Mouse (Mus musculus) liver, postnatal 0 days (tissue): ENCODE data around the gene Susd2. TPM values are rescaled to one million over a fixed set of nuclear protein-coding genes. Genes with fewer than 3 reads are reported as not detected.

Experiments used
- ATAC-seq: fragments of 200-750 bp; cut with Nextera tagmentation; 2 replicates; pipeline ENCODE4 v1.8.0; 2017; ENCODE audit warnings: mild to moderate bottlenecking, moderate library complexity
- DNase-seq: peaks from one replicate; pipeline ENCODE4 v3.0.0-alpha.2; 2016
- H3K27ac ChIP-seq: fragments of 300-500 bp; sonication (generic); 2 replicates; pipeline ENCODE4 v1.5.1; 2014; ENCODE audit warnings: antibody characterized with exemption, moderate library complexity, mild to moderate bottlenecking, low read depth
- H3K27me3 ChIP-seq: fragments of 300-500 bp; sonication (generic); 2 replicates; pipeline ENCODE4 v1.6.1; 2014; ENCODE audit warnings: low read length, control low read depth, mixed read lengths; ENCODE audit not compliant: insufficient read depth
- H3K36me3 ChIP-seq: fragments of 300-500 bp; sonication (generic); replicated peaks from 2 replicates; pipeline ENCODE4 v1.6.1; 2014; ENCODE audit warnings: mild to moderate bottlenecking, control low read depth, low read length, moderate library complexity, mixed read lengths; ENCODE audit not compliant: insufficient read depth
- H3K4me1 ChIP-seq: fragments of 300-500 bp; sonication (generic); 2 replicates; pipeline ENCODE4 v1.6.1; 2014; ENCODE audit warnings: antibody characterized with exemption, mild to moderate bottlenecking, control low read depth; ENCODE audit not compliant: insufficient read depth
- H3K4me2 ChIP-seq: fragments of 300-500 bp; sonication (generic); 2 replicates; pipeline ENCODE4 v1.6.1; 2014; ENCODE audit warnings: low read depth, mild to moderate bottlenecking, low read length, moderate library complexity, mixed read lengths
- H3K4me3 ChIP-seq: fragments of 300-500 bp; sonication (generic); 2 replicates; pipeline ENCODE4 v1.5.1; 2014; ENCODE audit warnings: low read depth, low read length
- H3K9ac ChIP-seq: fragments of 300-500 bp; sonication (generic); replicated peaks from 2 replicates; pipeline ENCODE4 v1.6.1; 2014; ENCODE audit warnings: mild to moderate bottlenecking, moderate library complexity
- H3K9me3 ChIP-seq: fragments of 300-500 bp; sonication (generic); 2 replicates; pipeline ENCODE4 v1.6.1; 2016; ENCODE audit warnings: mild to moderate bottlenecking, control low read depth, low read length, mixed read lengths
- CTCF ChIP-seq: sonication (generic); IDR thresholded peaks from 2 replicates; pipeline ENCODE4 v1.5.1; 2016; ENCODE audit warnings: antibody characterized with exemption, low read depth
- EP300 ChIP-seq: IDR thresholded peaks from 2 replicates; pipeline ENCODE4 v1.6.1; 2016; ENCODE audit warnings: antibody characterized with exemption, low read depth, mild to moderate bottlenecking
- WGBS: fragments of 180-500 bp; shearing (Covaris S2); extraction: QIAGEN DNeasy Blood & Tissue Kit; methylation state at CpG from one replicate; pipeline ENCODE4 v1.1.7; 2014; ENCODE audit not compliant: insufficient replicate concordance; 5-methylcytosine and 5-hydroxymethylcytosine counted together
- polyA plus RNA-seq: library from polyadenylated mRNA; unstranded; fragments of >200 nt; fragmentation: Nextera tagmentation; extraction: Ambion mirVana; gene quantifications from 2 replicates; pipeline ENCODE4 v1.2.1, GENCODE M21; 2015

The Susd2 gene
- 1.6 TPM in 2 replicates for polyA plus RNA-seq

DNA sequence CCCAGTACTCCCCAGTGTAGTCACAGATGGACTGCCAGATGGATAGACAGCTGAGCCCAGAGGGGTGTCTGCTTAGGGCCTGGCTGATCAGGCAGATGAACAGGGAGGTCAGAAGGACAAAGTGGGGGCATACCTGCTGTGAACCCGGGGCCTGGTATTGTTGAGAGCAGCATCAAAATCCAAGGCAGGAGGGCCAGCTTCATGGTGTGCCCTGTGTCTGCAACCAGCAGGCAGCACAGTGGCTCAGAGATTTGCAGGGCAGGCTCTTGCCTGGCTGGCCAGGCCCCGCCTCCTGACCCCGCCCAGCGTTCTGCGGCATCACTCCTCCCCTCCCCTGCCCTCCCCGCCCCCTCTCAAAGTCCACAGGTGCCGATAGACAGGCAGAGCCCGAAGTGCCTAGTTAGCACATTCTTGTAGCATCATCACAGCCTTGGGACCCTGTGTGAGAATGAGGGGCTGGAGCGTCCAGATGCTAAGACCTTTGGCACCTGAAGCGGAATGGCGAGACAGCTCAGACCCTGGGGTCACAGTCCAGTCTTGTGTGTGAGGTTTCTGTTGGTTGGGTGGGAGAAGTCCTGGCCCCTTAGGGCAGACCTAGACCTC lies at the start of gene Susd2:
TSS of gene Susd2 (minus strand) at position 268 of the 603 bp plus-strand sequence.
- DNase-seq (peak; percentile 88), ATAC-seq (peak; percentile 90)
- H3K9ac ChIP-seq, result no peak within 1 kb of the TSS
- no peak within 1 kb of the TSS for H3K4me3 ChIP-seq
- 18% methylated on average over 11 of the region's 11 CpGs for WGBS
- no peaks in the 10 kb centered on the region for H3K27me3 ChIP-seq
- TF ChIP-seq CTCF, result no peak
- TF ChIP-seq EP300, result no peak
- H3K27ac ChIP-seq, result no peak within 1 kb of the TSS
- peaks cover 14% of the 10 kb centered on the region; the same call in 1 of the 2 replicates for H3K36me3 ChIP-seq
- peaks cover 8% of the 10 kb centered on the region; the same call in 1 of the 2 replicates for H3K4me1 ChIP-seq
- no peaks in the 10 kb centered on the region for H3K9me3 ChIP-seq
- H3K4me2 ChIP-seq, result 0 out of 2 replicates have a peak within 1 kb of the TSS, but pooled peaks have one; percentile 15

DNA sequence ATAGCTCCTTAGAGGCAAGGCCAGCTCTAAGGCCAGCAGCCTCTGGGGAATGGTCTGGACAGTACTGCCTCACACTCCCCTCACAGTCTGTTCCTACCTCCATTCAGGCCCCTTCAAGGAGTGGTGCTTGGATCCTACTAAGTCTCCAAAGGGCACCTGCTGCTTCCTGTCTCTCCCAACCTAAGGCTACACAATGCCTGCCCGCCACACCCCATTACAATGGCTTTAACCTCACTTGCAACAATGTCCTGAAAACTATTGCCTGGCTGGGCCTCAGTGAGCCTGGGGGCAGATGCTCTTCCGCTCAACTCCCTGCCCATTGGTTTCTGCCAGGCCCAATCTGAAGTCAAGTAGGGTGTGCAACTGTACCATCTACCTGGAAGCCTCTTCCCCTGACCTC lies 44.8 kb upstream of the Susd2 start:
- DNase-seq, result no peak
- TF ChIP-seq CTCF (no peak), EP300 (no peak)
- 97% methylated on average over 2 of the region's 2 CpGs for WGBS
- no peak overlapping the region for H3K4me3 ChIP-seq
- H3K27me3 ChIP-seq, result no peaks in the 10 kb centered on the region
- no peak overlapping the region for H3K27ac ChIP-seq
- no peak overlapping the region for H3K9ac ChIP-seq
- no peak for ATAC-seq
- H3K4me1 ChIP-seq, result no peaks in the 10 kb centered on the region
- no peak overlapping the region for H3K4me2 ChIP-seq
- no peaks in the 10 kb centered on the region for H3K9me3 ChIP-seq
- H3K36me3 ChIP-seq, result peaks cover 37% of the 10 kb centered on the region

DNA sequence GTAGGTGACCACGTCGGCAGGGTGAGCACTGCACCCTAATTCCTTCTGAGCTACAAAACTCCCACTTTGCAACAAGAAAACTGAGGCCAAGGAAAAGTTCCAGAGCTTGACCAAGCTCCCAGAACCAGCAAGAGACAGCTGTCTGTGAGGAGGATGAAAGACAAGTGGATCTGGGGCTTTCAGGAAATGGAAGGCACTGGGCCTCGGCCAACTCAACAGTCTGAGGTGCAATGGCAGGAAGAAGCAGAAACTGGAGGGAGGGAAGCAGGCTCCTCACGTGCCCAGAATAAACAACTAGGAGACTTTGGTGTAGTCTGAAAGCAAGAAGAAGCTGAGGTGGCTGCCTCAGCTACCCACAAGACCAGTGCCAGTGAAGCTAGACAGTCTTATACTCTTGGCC lies 42.9 kb upstream of the Susd2 start:
- Histone ChIP-seq H3K4me2 (no peak overlapping the region), H3K9ac (no peak overlapping the region), H3K9me3 (no peaks in the 10 kb centered on the region), H3K4me1 (no peaks in the 10 kb centered on the region), H3K27me3 (no peaks in the 10 kb centered on the region), H3K4me3 (no peak overlapping the region), H3K36me3 (peaks cover 46% of the 10 kb centered on the region), H3K27ac (no peak overlapping the region)
- DNase-seq (no peak), ATAC-seq (no peak)
- TF ChIP-seq EP300, result no peak
- no peak for TF ChIP-seq CTCF
- 64% methylated on average over 4 of the region's 4 CpGs for WGBS

GRCm38 (mm10) chr10:75684035-75685004 lies 40.5 kb upstream of the Susd2 start:
- peaks cover 38% of the 10 kb centered on the region for H3K36me3 ChIP-seq
- WGBS, result 68% methylated on average over 12 of the region's 12 CpGs

GRCm38 (mm10) chr10:75680574-75681001 lies 36.8 kb upstream of the Susd2 start:
- no peak overlapping the region for H3K4me2 ChIP-seq
- H3K27ac ChIP-seq, result no peak overlapping the region
- DNase-seq, result no peak
- no peak overlapping the region for H3K9ac ChIP-seq
- TF ChIP-seq CTCF (no peak), EP300 (no peak)
- no peaks in the 10 kb centered on the region for H3K27me3 ChIP-seq
- no peak overlapping the region for H3K4me3 ChIP-seq
- H3K9me3 ChIP-seq, result no peaks in the 10 kb centered on the region
- no peak for ATAC-seq
- peaks cover 24% of the 10 kb centered on the region for H3K36me3 ChIP-seq
- WGBS, result 91% methylated on average over 10 of the region's 10 CpGs
- H3K4me1 ChIP-seq, result peaks cover 15% of the 10 kb centered on the region

More at GRCm38 (mm10) chr10:75684035-75685004, 40.5 kb upstream of the Susd2 start:
- DNase-seq (no peak), ATAC-seq (no peak)
- Histone ChIP-seq H3K9ac (no peak overlapping the region), H3K4me3 (no peak overlapping the region), H3K27me3 (no peaks in the 10 kb centered on the region), H3K4me2 (no peak overlapping the region), H3K4me1 (no peaks in the 10 kb centered on the region), H3K27ac (no peak overlapping the region), H3K9me3 (no peaks in the 10 kb centered on the region)
- TF ChIP-seq CTCF (no peak), EP300 (no peak)

- DNase-seq (no peak), ATAC-seq (no peak)
- Histone ChIP-seq H3K4me3 (no peak overlapping the region), H3K4me2 (no peak overlapping the region), H3K9me3 (no peaks in the 10 kb centered on the region), H3K9ac (no peak overlapping the region), H3K4me1 (peaks cover 16% of the 10 kb centered on the region), H3K27me3 (no peaks in the 10 kb centered on the region), H3K36me3 (peaks cover 24% of the 10 kb centered on the region), H3K27ac (no peak overlapping the region)
- TF ChIP-seq EP300 (no peak), CTCF (no peak)
- WGBS, result 78% methylated on average over 6 of the region's 6 CpGs
These were observed 35.4 kb upstream of the Susd2 start for GRCm38 (mm10) chr10:75679204-75679603.
